Mouse (Mus musculus) CH12.LX (cell line): ENCODE results near the gene T. TPM values are rescaled to one million over a fixed set of nuclear protein-coding genes. Genes with fewer than 3 reads are reported as not detected.
A peak's percentile ranks its signal among the peaks of the same experiment; 100 is the strongest.

ENCODE experiments used
- DNase-seq: peaks from one replicate; pipeline ENCODE4 v3.0.0-alpha.2; 2013; ENCODE audit errors: extremely low read depth
- H3K27ac ChIP-seq: 2 replicates; pipeline ENCODE4 v1.5.1; 2012; ENCODE audit warnings: low read depth, mild to moderate bottlenecking, control low read depth, moderate library complexity; ENCODE audit not compliant: insufficient read depth
- H3K27me3 ChIP-seq: replicated peaks from 2 replicates; pipeline ENCODE3; 2012; ENCODE audit warnings: inconsistent platforms
- H3K36me3 ChIP-seq, 2 experiments: replicated peaks in 1 of 2; 2 replicates each; pipeline versions ENCODE3 to v1.6.1; 2012; ENCODE audit warnings: inconsistent platforms in 1 of 2, low read length in 1 of 2, mild to moderate bottlenecking in 1 of 2, mixed read lengths in 1 of 2, moderate library complexity in 1 of 2; ENCODE audit not compliant: control insufficient read depth in 1 of 2, insufficient read depth in 1 of 2
- H3K4me1 ChIP-seq, 2 experiments: 2 replicates each; pipeline ENCODE4 v1.6.1; 2012; ENCODE audit warnings: inconsistent platforms in 1 of 2, moderate library complexity in 1 of 2; ENCODE audit not compliant: insufficient read depth in 2 of 2, control insufficient read depth in 1 of 2
- H3K4me2 ChIP-seq: 2 replicates; pipeline ENCODE4 v1.6.1; 2012; ENCODE audit warnings: low read depth, mild to moderate bottlenecking, control low read depth; ENCODE audit not compliant: poor library complexity, insufficient read depth, severe bottlenecking
- H3K4me3 ChIP-seq, 3 experiments: fragments of 150-350 bp in 1 of 3; sonication (generic) in 1 of 3; replicated peaks in 1 of 3; 2 replicates each; pipeline versions ENCODE3 to v1.5.1; 2011 to 2012; ENCODE audit warnings: low read depth in 2 of 3, low read length in 2 of 3, mild to moderate bottlenecking in 2 of 3, moderate library complexity in 2 of 3, control low read depth in 1 of 3, improper control_type of control experiment in 1 of 3, inconsistent platforms in 1 of 3, mixed read lengths in 1 of 3; ENCODE audit not compliant: poor library complexity in 1 of 3
- H3K79me2 ChIP-seq: replicated peaks from 2 replicates; pipeline ENCODE4 v1.6.1; 2012; ENCODE audit warnings: mild to moderate bottlenecking, moderate library complexity; ENCODE audit not compliant: control insufficient read depth, poor library complexity, insufficient read depth, severe bottlenecking; ENCODE audit errors: extremely low read depth
- H3K9ac ChIP-seq: 2 replicates; pipeline ENCODE4 v1.6.1; 2012; ENCODE audit warnings: low read depth, mild to moderate bottlenecking, control low read depth, moderate library complexity; ENCODE audit not compliant: insufficient read depth
- H3K9me3 ChIP-seq: replicated peaks from 2 replicates; pipeline ENCODE3; 2012; ENCODE audit warnings: low read length, inconsistent platforms, mixed read lengths
- CHD1 ChIP-seq: IDR thresholded peaks from 2 replicates; pipeline ENCODE4 v1.6.1; 2012; ENCODE audit warnings: low read depth, low read length, improper control_type of control experiment, inconsistent platforms
- CTCF ChIP-seq, 2 experiments: IDR thresholded peaks in 1 of 2; conservative IDR thresholded peaks in 1 of 2; 2 replicates each; pipeline ENCODE4 v1.5.1; 2011 to 2012; ENCODE audit warnings: low read depth in 2 of 2, low read length in 2 of 2, improper control_type of control experiment in 1 of 2, inconsistent platforms in 1 of 2, mild to moderate bottlenecking in 1 of 2, moderate library complexity in 1 of 2
- ELF1 ChIP-seq: IDR thresholded peaks from 2 replicates; pipeline ENCODE4 v1.6.1; 2014; ENCODE audit warnings: low read depth, mild to moderate bottlenecking, inconsistent platforms, low read length, improper control_type of control experiment
- EP300 ChIP-seq: IDR thresholded peaks from 2 replicates; pipeline ENCODE4 v1.6.1; 2011; ENCODE audit warnings: low read length, improper control_type of control experiment
- HCFC1 ChIP-seq: IDR thresholded peaks from 2 replicates; pipeline ENCODE4 v1.6.1; 2012; ENCODE audit warnings: low read depth, mild to moderate bottlenecking, inconsistent platforms, low read length, improper control_type of control experiment
- JUND ChIP-seq: conservative IDR thresholded peaks from 2 replicates; pipeline ENCODE4 v1.6.1; 2011; ENCODE audit warnings: low read depth, low read length, improper control_type of control experiment
- KAT2A ChIP-seq: IDR thresholded peaks from 2 replicates; pipeline ENCODE4 v1.6.1; 2012; ENCODE audit warnings: low read length, improper control_type of control experiment, inconsistent platforms; ENCODE audit not compliant: insufficient replicate concordance
- MAX ChIP-seq: IDR thresholded peaks from 2 replicates; pipeline ENCODE4 v1.6.1; 2011; ENCODE audit warnings: low read length, improper control_type of control experiment
- MEF2A ChIP-seq: IDR thresholded peaks from 2 replicates; pipeline ENCODE4 v1.6.1; 2014; ENCODE audit warnings: low read depth, mild to moderate bottlenecking, inconsistent platforms, low read length, improper control_type of control experiment, borderline replicate concordance
- MXI1 ChIP-seq: IDR thresholded peaks from 2 replicates; pipeline ENCODE4 v1.6.1; 2011; ENCODE audit warnings: mild to moderate bottlenecking, low read depth, low read length, improper control_type of control experiment
- MYC ChIP-seq: IDR thresholded peaks from 2 replicates; pipeline ENCODE4 v1.6.1; 2011; ENCODE audit warnings: low read depth, mild to moderate bottlenecking, improper control_type of control experiment, low read length
- NELFE ChIP-seq: IDR thresholded peaks from 2 replicates; pipeline ENCODE4 v1.6.1; 2011; ENCODE audit warnings: low read depth, low read length, improper control_type of control experiment
- NRF1 ChIP-seq: IDR thresholded peaks from 2 replicates; pipeline ENCODE4 v1.6.1; 2014; ENCODE audit warnings: low read depth, mild to moderate bottlenecking, inconsistent platforms, low read length, improper control_type of control experiment, moderate library complexity
- PAX5 ChIP-seq: IDR thresholded peaks from 2 replicates; pipeline ENCODE4 v1.6.1; 2012; ENCODE audit warnings: low read length, inconsistent platforms, mixed read lengths
- RAD21 ChIP-seq: IDR thresholded peaks from 2 replicates; pipeline ENCODE4 v1.6.1; 2011; ENCODE audit warnings: low read depth, mild to moderate bottlenecking, low read length, improper control_type of control experiment, moderate library complexity
- RCOR1 ChIP-seq: conservative IDR thresholded peaks from 2 replicates; pipeline ENCODE4 v1.6.1; 2012; ENCODE audit warnings: low read depth, mild to moderate bottlenecking, inconsistent platforms, low read length, improper control_type of control experiment
- SMC3 ChIP-seq: IDR thresholded peaks from 2 replicates; pipeline ENCODE4 v1.6.1; 2011; ENCODE audit warnings: low read depth, low read length, improper control_type of control experiment
- TBP ChIP-seq: conservative IDR thresholded peaks from 2 replicates; pipeline ENCODE4 v1.6.1; 2011; ENCODE audit warnings: low read depth, low read length, improper control_type of control experiment
- ZNF384 ChIP-seq: IDR thresholded peaks from 2 replicates; pipeline ENCODE4 v1.6.1; 2012; ENCODE audit warnings: low read depth, low read length, improper control_type of control experiment, inconsistent platforms
- dilution Hi-C: fragments of 300-500 bp; cut with MboI; formaldehyde crosslinking; loops from 2 replicates; pipeline ENCODE4 v1.14.3; 2020; ENCODE audit warnings: low sequenced_read_pairs; ENCODE audit not compliant: extremely low pct_unique_long_range_greater_than_20kb, extremely low pct_ligation_motif_present
- in situ Hi-C: fragments of 300-500 bp; cut with MboI; formaldehyde crosslinking; loops from 3 replicates; pipeline ENCODE4 v1.14.3; 2019; ENCODE audit warnings: low sequenced_read_pairs, low pct_ligation_motif_present, low pct_unique_long_range_greater_than_20kb, mixed read lengths
- polyA plus RNA-seq: library from polyadenylated mRNA; unstranded; fragments of >175 nt; gene quantifications from 2 replicates; pipeline ENCODE4 v1.2.1, GENCODE M21; 2012; ENCODE audit warnings: low read depth; ENCODE audit not compliant: insufficient read length
- total RNA-seq, 2 experiments: library from RNA; depleted of rRNA; stranded (reverse); fragments of 300-350 nt in 1 of 2; fragments of >200 nt in 1 of 2; gene quantifications; 2 replicates each; pipeline ENCODE4 v1.2.3; 2012 to 2014

T gene
- total and polyA plus RNA-seq, 3 experiments, result 0.17 TPM; not detected in 2

- TF ChIP-seq RCOR1 (no peak), TBP (no peak), SMC3 (peak; percentile 70), JUND (no peak), CHD1 (no peak), RAD21 (peak; percentile 60), MEF2A (no peak), HCFC1 (no peak), NELFE (no peak), PAX5 (no peak), ELF1 (no peak), CTCF (conservative IDR thresholded peaks at IDR 0.05 in 1 of 2, IDR thresholded peaks at IDR 0.05 in 1 of 2; ENCODE audit: low read depth in 2 of 2, low read length in 2 of 2) (peak; percentile 72 to 86), EP300 (no peak), ZNF384 (no peak)
- dilution Hi-C loops (no loop called here), in situ Hi-C loops (loop anchor here (10.0 kb wide), 1 partner anchor 69 kb away; no protein-coding TSS in a partner anchor)
- Histone ChIP-seq H3K9me3 (no peaks in the 10 kb centered on the region), H3K36me3 (no peaks in the 10 kb centered on the region), H3K4me3 (no peak overlapping the region), H3K27me3 (peaks cover 59% of the 10 kb centered on the region), H3K4me2 (no peak overlapping the region), H3K79me2 (no peaks in the 10 kb centered on the region), H3K9ac (no peak overlapping the region), H3K4me1 (0 out of 4 replicates have a peak, but pooled peaks cover 0 to 2% of the 10 kb centered on the region in 2 experiments), H3K27ac (no peak overlapping the region)
- DNase-seq, result peak; percentile 79
Measured at GRCm38 (mm10) chr17:8463482-8464128, 29.4 kb downstream of the T start.

DNA sequence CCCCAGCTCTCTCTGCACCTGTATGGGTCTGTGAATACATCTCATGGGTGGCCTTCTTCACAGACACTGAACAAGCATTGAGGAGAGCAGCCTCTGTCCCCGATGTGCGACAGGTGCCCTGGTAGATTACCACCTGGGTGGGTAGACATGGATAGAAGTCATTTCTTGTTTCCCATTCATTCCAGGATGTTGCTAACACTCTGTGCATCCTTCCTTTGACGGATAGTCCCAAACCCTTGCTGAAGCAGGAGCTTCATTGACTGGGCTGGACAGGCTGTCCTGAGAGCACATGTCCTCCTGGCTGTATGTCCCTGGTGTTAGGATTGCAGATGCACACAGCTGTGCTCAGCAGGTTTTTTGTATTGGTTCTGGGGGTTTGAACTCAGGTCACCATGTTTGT is 33.5 kb downstream of the T start:
- no peak overlapping the region for H3K4me2 ChIP-seq
- dilution Hi-C loops, result no loop called here
- DNase-seq, result no peak
- H3K27me3 ChIP-seq, result peaks cover 67% of the 10 kb centered on the region
- no peaks in the 10 kb centered on the region for H3K79me2 ChIP-seq
- no peak overlapping the region for H3K4me3 ChIP-seq
- no peaks in the 10 kb centered on the region for H3K9me3 ChIP-seq
- no peak overlapping the region for H3K9ac ChIP-seq
- TF ChIP-seq MXI1 (no peak), NRF1 (no peak), EP300 (no peak), MAX (no peak), JUND (no peak), NELFE (no peak), MYC (no peak), KAT2A (no peak), MEF2A (no peak), PAX5 (no peak)
- 0 out of 4 replicates have a peak, but pooled peaks cover 0 to 2% of the 10 kb centered on the region in 2 experiments for H3K4me1 ChIP-seq
- no peaks in the 10 kb centered on the region for H3K36me3 ChIP-seq
- no peak overlapping the region for H3K27ac ChIP-seq
- in situ Hi-C loops, result loop anchor here (5.0 to 10.0 kb wide), 2 partner anchors 73 to 125 kb away; no protein-coding TSS in a partner anchor
